Mouse (Mus musculus) limb, embryonic 15.5 days (tissue): ENCODE measurements around the gene Ccdc60. TPM values are rescaled to one million over a fixed set of nuclear protein-coding genes. Genes with fewer than 3 reads are reported as not detected.

ENCODE experiments used
- ATAC-seq: fragments of 200-750 bp; cut with Nextera tagmentation; 2 replicates; pipeline ENCODE4 v1.8.0; 2017; ENCODE audit warnings: low read depth, moderate TSS enrichment; ENCODE audit not compliant: insufficient number of reproducible peaks, low FRiP score, low TSS enrichment
- H3K27ac ChIP-seq: fragments of 300-500 bp; sonication (generic); 2 replicates; pipeline ENCODE4 v1.5.1; 2015; ENCODE audit warnings: moderate library complexity, mild to moderate bottlenecking, inconsistent platforms
- H3K27me3 ChIP-seq: fragments of 300-500 bp; sonication (generic); 2 replicates; pipeline ENCODE4 v1.6.1; 2015; ENCODE audit warnings: inconsistent platforms
- H3K36me3 ChIP-seq: fragments of 300-500 bp; sonication (generic); 2 replicates; pipeline ENCODE4 v1.6.1; 2015; ENCODE audit warnings: inconsistent platforms
- H3K4me1 ChIP-seq: fragments of 300-500 bp; sonication (generic); 2 replicates; pipeline ENCODE4 v1.6.1; 2015; ENCODE audit warnings: inconsistent platforms
- H3K4me2 ChIP-seq: fragments of 300-500 bp; sonication (generic); 2 replicates; pipeline ENCODE4 v1.6.1; 2015; ENCODE audit warnings: mild to moderate bottlenecking, inconsistent platforms
- H3K4me3 ChIP-seq: fragments of 300-500 bp; sonication (generic); 2 replicates; pipeline ENCODE4 v1.5.1; 2015; ENCODE audit warnings: mild to moderate bottlenecking, inconsistent platforms
- H3K9ac ChIP-seq: fragments of 300-500 bp; sonication (generic); 2 replicates; pipeline ENCODE4 v1.6.1; 2015; ENCODE audit warnings: inconsistent platforms
- H3K9me3 ChIP-seq: fragments of 300-500 bp; sonication (generic); 2 replicates; pipeline ENCODE4 v1.6.1; 2016; ENCODE audit warnings: inconsistent platforms
- WGBS: fragments of 180-500 bp; shearing (Covaris S2); methylation state at CpG from one replicate; pipeline ENCODE4 v1.1.7; 2015; 5-methylcytosine and 5-hydroxymethylcytosine counted together
- polyA plus RNA-seq: library from polyadenylated mRNA; unstranded; fragments of >200 nt; fragmentation: Nextera tagmentation; extraction: Ambion mirVana; gene quantifications from 2 replicates; pipeline ENCODE4 v1.2.1, GENCODE M21; 2015

Ccdc60 gene
- polyA plus RNA-seq, 1 experiment from 2014 or later: 1.4 TPM

- Histone ChIP-seq H3K27ac (no peak overlapping the region), H3K4me3 (no peak overlapping the region), H3K9ac (no peak overlapping the region), H3K4me2 (no peak overlapping the region), H3K27me3 (no peaks in the 10 kb centered on the region), H3K4me1 (peaks cover 14% of the 10 kb centered on the region), H3K36me3 (no peaks in the 10 kb centered on the region), H3K9me3 (no peaks in the 10 kb centered on the region)
- WGBS: 57% methylated on average over 5 of the region's 5 CpGs
- ATAC-seq: no peak
These were observed 4.7 kb upstream of the Ccdc60 start for GRCm38 (mm10) chr5:116293501-116293900.

- WGBS: 86% methylated on average over 5 of the region's 5 CpGs
- H3K4me1 ChIP-seq: peaks cover 23% of the 10 kb centered on the region
- no peak overlapping the region for H3K27ac ChIP-seq
- no peak for ATAC-seq
- H3K27me3 ChIP-seq: no peaks in the 10 kb centered on the region
- no peaks in the 10 kb centered on the region for H3K36me3 ChIP-seq
- H3K4me3 ChIP-seq: no peak overlapping the region
- H3K9ac ChIP-seq: no peak overlapping the region
- no peaks in the 10 kb centered on the region for H3K9me3 ChIP-seq
- no peak overlapping the region for H3K4me2 ChIP-seq
These were observed 1.8 kb upstream of the Ccdc60 start for GRCm38 (mm10) chr5:116290584-116290983.

- no peaks in the 10 kb centered on the region for H3K9me3 ChIP-seq
- 13% methylated on average over 9 of the region's 9 CpGs for WGBS
These were observed 1.1 kb upstream of the Ccdc60 start for GRCm38 (mm10) chr5:116289897-116290296.

GRCm38 (mm10) chr5:116288183-116288582 is 602 bp downstream of the Ccdc60 start:
- H3K9me3 ChIP-seq: no peaks in the 10 kb centered on the region
- no peak overlapping the region for H3K4me3 ChIP-seq
- H3K27ac ChIP-seq: peak overlapping the region; percentile 54; the same call in 1 of the 2 replicates
- no peaks in the 10 kb centered on the region for H3K27me3 ChIP-seq
- ATAC-seq: no peak
- no peaks in the 10 kb centered on the region for H3K36me3 ChIP-seq
- H3K4me1 ChIP-seq: peaks cover 26% of the 10 kb centered on the region
- peak overlapping the region; percentile 35; the same call in 1 of the 2 replicates for H3K4me2 ChIP-seq
- H3K9ac ChIP-seq: no peak overlapping the region
- WGBS: 40% methylated on average over 10 of the region's 10 CpGs

More at GRCm38 (mm10) chr5:116289897-116290296, 1.1 kb upstream of the Ccdc60 start:
- H3K4me3 ChIP-seq: no peak overlapping the region
- H3K27me3 ChIP-seq: no peaks in the 10 kb centered on the region
- H3K4me1 ChIP-seq: peaks cover 26% of the 10 kb centered on the region
- peak; percentile 13; the same call in 1 of the 2 replicates for ATAC-seq
- H3K27ac ChIP-seq: no peak overlapping the region
- no peak overlapping the region for H3K9ac ChIP-seq
- no peaks in the 10 kb centered on the region for H3K36me3 ChIP-seq
- peak overlapping the region; percentile 12; the same call in 1 of the 2 replicates for H3K4me2 ChIP-seq

GRCm38 (mm10) chr5:116285532-116286176 is 3.1 kb downstream of the Ccdc60 start:
- Histone ChIP-seq H3K4me1 (peaks cover 26% of the 10 kb centered on the region), H3K27me3 (no peaks in the 10 kb centered on the region), H3K27ac (no peak overlapping the region), H3K4me2 (no peak overlapping the region; the same call in 1 of the 2 replicates), H3K9me3 (no peaks in the 10 kb centered on the region), H3K36me3 (no peaks in the 10 kb centered on the region), H3K4me3 (no peak overlapping the region), H3K9ac (no peak overlapping the region)
- no peak for ATAC-seq
- 20% methylated on average over 15 of the region's 15 CpGs for WGBS

- H3K27me3 ChIP-seq: no peaks in the 10 kb centered on the region
- H3K4me1 ChIP-seq: peaks cover 2% of the 10 kb centered on the region
- H3K27ac ChIP-seq: no peak overlapping the region
- H3K36me3 ChIP-seq: no peaks in the 10 kb centered on the region
- no peak for ATAC-seq
- no peak overlapping the region for H3K9ac ChIP-seq
- H3K9me3 ChIP-seq: no peaks in the 10 kb centered on the region
- no peak overlapping the region for H3K4me2 ChIP-seq
- H3K4me3 ChIP-seq: no peak overlapping the region
These were observed 8.3 kb downstream of the Ccdc60 start for GRCm38 (mm10) chr5:116280518-116280917.

- ATAC-seq: no peak
- no peak overlapping the region for H3K27ac ChIP-seq
- peaks cover 6% of the 10 kb centered on the region; the same call in 1 of the 2 replicates for H3K4me1 ChIP-seq
- no peak overlapping the region for H3K4me3 ChIP-seq
- WGBS: 75% methylated on average over 17 of the region's 17 CpGs
- H3K4me2 ChIP-seq: no peak overlapping the region
- H3K27me3 ChIP-seq: no peaks in the 10 kb centered on the region
- no peaks in the 10 kb centered on the region for H3K9me3 ChIP-seq
- no peaks in the 10 kb centered on the region for H3K36me3 ChIP-seq
- no peak overlapping the region for H3K9ac ChIP-seq
These were observed 10.3 kb downstream of the Ccdc60 start for GRCm38 (mm10) chr5:116278436-116278918.

GRCm38 (mm10) chr5:116277951-116278350 is 10.8 kb downstream of the Ccdc60 start:
- Histone ChIP-seq H3K36me3 (no peaks in the 10 kb centered on the region), H3K9me3 (no peaks in the 10 kb centered on the region), H3K4me3 (no peak overlapping the region), H3K9ac (no peak overlapping the region), H3K4me1 (peaks cover 6% of the 10 kb centered on the region; the same call in 1 of the 2 replicates), H3K27me3 (no peaks in the 10 kb centered on the region), H3K4me2 (no peak overlapping the region), H3K27ac (no peak overlapping the region)
- ATAC-seq: no peak
- whole genome bisulfite sequencing: 88% methylated on average over 4 of the region's 4 CpGs

GRCm38 (mm10) chr5:116274818-116275217 is 14.0 kb downstream of the Ccdc60 start:
- no peak overlapping the region for H3K27ac ChIP-seq
- peaks cover 18% of the 10 kb centered on the region for H3K4me1 ChIP-seq
- WGBS: 50% methylated on average over 2 of the region's 2 CpGs
- no peak overlapping the region for H3K9ac ChIP-seq
- H3K36me3 ChIP-seq: no peaks in the 10 kb centered on the region
- no peaks in the 10 kb centered on the region for H3K27me3 ChIP-seq
- H3K4me3 ChIP-seq: no peak overlapping the region
- no peak for ATAC-seq
- H3K4me2 ChIP-seq: no peak overlapping the region
- H3K9me3 ChIP-seq: no peaks in the 10 kb centered on the region

- 62% methylated on average over 5 of the region's 5 CpGs for WGBS
- Histone ChIP-seq H3K27ac (no peak overlapping the region), H3K4me3 (no peak overlapping the region), H3K9ac (0 out of 2 replicates have a peak overlapping the region, but pooled peaks have one; percentile 2), H3K4me2 (no peak overlapping the region), H3K36me3 (no peaks in the 10 kb centered on the region), H3K9me3 (no peaks in the 10 kb centered on the region), H3K27me3 (no peaks in the 10 kb centered on the region), H3K4me1 (peaks cover 22% of the 10 kb centered on the region)
- no peak for ATAC-seq
These were observed 14.4 kb downstream of the Ccdc60 start for GRCm38 (mm10) chr5:116274365-116274764.

GRCm38 (mm10) chr5:116271511-116272227 is 17.1 kb downstream of the Ccdc60 start:
- Histone ChIP-seq H3K36me3 (no peaks in the 10 kb centered on the region), H3K4me1 (peaks cover 28% of the 10 kb centered on the region), H3K4me2 (no peak overlapping the region), H3K9me3 (no peaks in the 10 kb centered on the region), H3K4me3 (no peak overlapping the region), H3K27ac (no peak overlapping the region), H3K9ac (no peak overlapping the region), H3K27me3 (no peaks in the 10 kb centered on the region)
- 42% methylated on average over 17 of the region's 17 CpGs for WGBS
- no peak for ATAC-seq
